Comparison of ENCODE assay signal across 9 mouse cellular contexts in genomic region chr1:133953261-133953742, GRCm38 (mm10). TPM values are rescaled to one million over a fixed set of nuclear protein-coding genes. Genes with fewer than 3 reads are reported as not detected.
DNase-seq lines count a peak whose midpoint lies in the region; ATAC-seq and TF ChIP-seq lines count a peak whose summit lies in the region.
"Had no signal": no experiment of that assay in that cellular context is flagged by ENCODE, and none has a peak within 500 bp of the region (broad histone marks: within the 10 kb centered on the region; RNA-seq: fewer than 3 reads in every experiment).

No protein-coding gene starts in this region.

- no peak for ATAC-seq in midbrain, embryonic 14.5 days (ENCODE audit: low FRiP score, low TSS enrichment)
- no peak for ATAC-seq in midbrain, postnatal 0 days (ENCODE audit: low FRiP score)
- ATAC-seq in intestine, postnatal 0 days: no peak

- no peak overlapping the region for H3K4me3 ChIP-seq in midbrain, embryonic 14.5 days (replicated peaks; ENCODE audit: low read depth, low read length)
- H3K4me3 ChIP-seq in midbrain, embryonic 10.5 days: no peak overlapping the region
- no peak overlapping the region for H3K4me3 ChIP-seq in midbrain, postnatal 0 days (ENCODE audit: low read depth, low read length)
- no peak overlapping the region for H3K4me3 ChIP-seq in limb, embryonic 10.5 days
- H3K4me3 ChIP-seq in intestine, postnatal 0 days (ENCODE audit: low read depth, low read length): no peak overlapping the region
- H3K4me3 ChIP-seq: neural tube, embryonic 12.5 days had no signal

- no peak overlapping the region for H3K9ac ChIP-seq in midbrain, embryonic 14.5 days (replicated peaks; ENCODE audit: low read length)
- H3K9ac ChIP-seq in midbrain, postnatal 0 days (replicated peaks; ENCODE audit: low read length, poor library complexity, severe bottlenecking): no peak overlapping the region
- H3K9ac ChIP-seq in intestine, postnatal 0 days (ENCODE audit: low read depth, low read length): no peak overlapping the region
- H3K9ac ChIP-seq: neural tube, embryonic 12.5 days had no signal

- H3K27me3 ChIP-seq in midbrain, embryonic 14.5 days (ENCODE audit: control insufficient read depth, insufficient read depth, low read length): no peaks in the 10 kb centered on the region
- H3K27me3 ChIP-seq in midbrain, embryonic 10.5 days (ENCODE audit: low read depth, poor library complexity, severe bottlenecking): no peaks in the 10 kb centered on the region
- H3K27me3 ChIP-seq in midbrain, postnatal 0 days (ENCODE audit: insufficient read depth, low read length): no peaks in the 10 kb centered on the region
- peaks cover 6% of the 10 kb centered on the region; the same call in 1 of the 2 replicates for H3K27me3 ChIP-seq in limb, embryonic 10.5 days (ENCODE audit: low read depth, poor library complexity, severe bottlenecking)
- no peaks in the 10 kb centered on the region; the same call in 1 of the 2 replicates for H3K27me3 ChIP-seq in intestine, postnatal 0 days (replicated peaks; ENCODE audit: control insufficient read depth, insufficient read depth, low read length)
- H3K27me3 ChIP-seq: neural tube, embryonic 12.5 days had no signal

- H3K4me2 ChIP-seq in midbrain, embryonic 14.5 days (ENCODE audit: low read length): no peak overlapping the region
- H3K4me2 ChIP-seq in midbrain, postnatal 0 days (ENCODE audit: low read depth, low read length, poor library complexity, severe bottlenecking): no peak overlapping the region
- no peak overlapping the region for H3K4me2 ChIP-seq in intestine, postnatal 0 days (replicated peaks; ENCODE audit: low read depth)
- H3K4me2 ChIP-seq: neural tube, embryonic 12.5 days had no signal

- H3K9me3 ChIP-seq in midbrain, embryonic 14.5 days (ENCODE audit: control insufficient read depth, low read length): no peaks in the 10 kb centered on the region
- no peaks in the 10 kb centered on the region for H3K9me3 ChIP-seq in midbrain, embryonic 10.5 days (replicated peaks)
- no peaks in the 10 kb centered on the region for H3K9me3 ChIP-seq in midbrain, postnatal 0 days (ENCODE audit: low read length)
- no peaks in the 10 kb centered on the region for H3K9me3 ChIP-seq in limb, embryonic 10.5 days (replicated peaks)
- no peaks in the 10 kb centered on the region for H3K9me3 ChIP-seq in intestine, postnatal 0 days (ENCODE audit: control insufficient read depth)
- H3K9me3 ChIP-seq: neural tube, embryonic 12.5 days had no signal

- peak; percentile 18 for DNase-seq in embryo, embryonic 10 days (ENCODE audit: low spot score)
- no peak for DNase-seq in embryo, embryonic 9.5 days (ENCODE audit: extremely low spot score)
- peak; percentile 47 for DNase-seq in midbrain, embryonic 14.5 days
- no peak for DNase-seq in midbrain, embryonic 10.5 days (ENCODE audit: low spot score)
- peak; percentile 85 for DNase-seq in fibroblast of lung, adult 2 months (ENCODE audit: low read depth)
- DNase-seq in midbrain, postnatal 0 days (ENCODE audit: low spot score): peak; percentile 41
- no peak for DNase-seq in limb, embryonic 10.5 days (ENCODE audit: low spot score)

- TF ChIP-seq CTCF in midbrain, postnatal 0 days (IDR thresholded peaks at IDR 0.05): 0 out of 2 replicates have a peak, but pooled peaks have one; percentile 27
- no peak for TF ChIP-seq CTCF in intestine, postnatal 0 days (IDR thresholded peaks at IDR 0.05; ENCODE audit: low read depth)

- no peak overlapping the region for H3K27ac ChIP-seq in midbrain, embryonic 14.5 days (replicated peaks; ENCODE audit: low read depth, low read length)
- H3K27ac ChIP-seq in midbrain, embryonic 10.5 days (replicated peaks): no peak overlapping the region
- peak overlapping the region; percentile 43; the same call in 1 of the 2 replicates for H3K27ac ChIP-seq in midbrain, postnatal 0 days (ENCODE audit: low read depth, low read length)
- H3K27ac ChIP-seq in limb, embryonic 10.5 days: no peak overlapping the region
- no peak overlapping the region for H3K27ac ChIP-seq in intestine, postnatal 0 days (ENCODE audit: low read depth, low read length)
- H3K27ac ChIP-seq: neural tube, embryonic 12.5 days had no signal

- no peaks in the 10 kb centered on the region for H3K4me1 ChIP-seq in midbrain, embryonic 14.5 days (ENCODE audit: control insufficient read depth, insufficient read depth, low read length)
- H3K4me1 ChIP-seq in midbrain, embryonic 10.5 days: peaks cover 9% of the 10 kb centered on the region; the same call in 1 of the 2 replicates
- H3K4me1 ChIP-seq in midbrain, postnatal 0 days (ENCODE audit: insufficient read depth, low read length): 0 out of 2 replicates have a peak, but pooled peaks cover 2% of the 10 kb centered on the region
- H3K4me1 ChIP-seq in limb, embryonic 10.5 days: peaks cover 10% of the 10 kb centered on the region; the same call in 1 of the 2 replicates
- H3K4me1 ChIP-seq in intestine, postnatal 0 days (replicated peaks; ENCODE audit: control insufficient read depth, insufficient read depth, low read length): no peaks in the 10 kb centered on the region
- H3K4me1 ChIP-seq: neural tube, embryonic 12.5 days had no signal

- no peaks in the 10 kb centered on the region for H3K36me3 ChIP-seq in midbrain, embryonic 14.5 days (ENCODE audit: control insufficient read depth, insufficient read depth, low read length)
- no peaks in the 10 kb centered on the region for H3K36me3 ChIP-seq in midbrain, embryonic 10.5 days
- no peaks in the 10 kb centered on the region for H3K36me3 ChIP-seq in midbrain, postnatal 0 days (ENCODE audit: insufficient read depth, low read length)
- H3K36me3 ChIP-seq in limb, embryonic 10.5 days: no peaks in the 10 kb centered on the region
- H3K36me3 ChIP-seq in intestine, postnatal 0 days (ENCODE audit: control insufficient read depth, insufficient read depth): no peaks in the 10 kb centered on the region
- H3K36me3 ChIP-seq: neural tube, embryonic 12.5 days had no signal

- 57% methylated on average over 9 of the region's 9 CpGs for WGBS in midbrain, embryonic 14.5 days
- 63% methylated on average over 9 of the region's 9 CpGs for whole genome bisulfite sequencing in midbrain, embryonic 10.5 days
- WGBS in midbrain, postnatal 0 days: 44% methylated on average over 9 of the region's 9 CpGs
- WGBS in limb, embryonic 10.5 days: 36% methylated on average over 9 of the region's 9 CpGs
- 57% methylated on average over 9 of the region's 9 CpGs for WGBS in intestine, postnatal 0 days

RNA-seq across cellular contexts. Expression of gene Prelp, which starts 32.1 kb away (rescaled TPM):
- 7.1 and 8.7 TPM in 2 replicates for polyA plus RNA-seq in midbrain, embryonic 14.5 days (2014; fragmentation: Nextera tagmentation; extraction: Ambion mirVana)
- polyA plus RNA-seq in midbrain, embryonic 10.5 days (2016; fragmentation: Nextera tagmentation; extraction: Ambion mirVana): 0.31 and 0.67 TPM in 2 replicates
- total RNA-seq in midbrain, postnatal 0 days (2014; rRNA removed): 4.6 and 7.9 TPM in 2 replicates
- 5.0 and 5.4 TPM in 2 replicates for polyA plus RNA-seq in midbrain, postnatal 0 days (2015; fragmentation: Nextera tagmentation; extraction: Ambion mirVana)
- 0.18 and 0.56 TPM in 2 replicates for polyA plus RNA-seq in limb, embryonic 10.5 days (2016; fragmentation: Nextera tagmentation; extraction: Ambion mirVana)
- 3.3 and 4.1 TPM in 2 replicates for polyA plus RNA-seq in intestine, postnatal 0 days (2015; fragmentation: Nextera tagmentation; extraction: Ambion mirVana)

RNA-seq across cellular contexts. Expression of gene Optc, which starts 45.5 kb away (rescaled TPM):
- 3.5 and 4.5 TPM in 2 replicates for polyA plus RNA-seq in midbrain, embryonic 14.5 days (2014; fragmentation: Nextera tagmentation; extraction: Ambion mirVana)
- polyA plus RNA-seq in midbrain, embryonic 10.5 days (2016; fragmentation: Nextera tagmentation; extraction: Ambion mirVana): 0.86 and 1.7 TPM in 2 replicates
- 5.0 and 7.3 TPM in 2 replicates for total RNA-seq in midbrain, postnatal 0 days (2014; rRNA removed)
- 2.1 and 2.7 TPM in 2 replicates for polyA plus RNA-seq in midbrain, postnatal 0 days (2015; fragmentation: Nextera tagmentation; extraction: Ambion mirVana)
- 0.24 and 0.41 TPM in 2 replicates for polyA plus RNA-seq in limb, embryonic 10.5 days (2016; fragmentation: Nextera tagmentation; extraction: Ambion mirVana)
- 0.82 and 0.94 TPM in 2 replicates for polyA plus RNA-seq in intestine, postnatal 0 days (2015; fragmentation: Nextera tagmentation; extraction: Ambion mirVana)

Comparison
In these comparisons a context has a peak if more than half of its experiments do, and no peak if none do; other contexts are left out.
1. DNase-seq: peak in embryo, embryonic 10 days (single experiment), midbrain, embryonic 14.5 days (single experiment), fibroblast of lung, adult 2 months (single experiment) and midbrain, postnatal 0 days (single experiment); none in embryo, embryonic 9.5 days (single experiment), midbrain, embryonic 10.5 days (single experiment) and limb, embryonic 10.5 days (single experiment).